Mouse (Mus musculus) thymus, postnatal 25 days (tissue): ENCODE measurements at regions not wholly inside any gene's neighbourhood (a gene's known extent, or its start where the extent isn't known, plus 50 kb on each side); places are given as distances from the start of the nearest gene placed in this dataset.
A peak's percentile ranks its signal among the peaks of the same experiment; 100 is the strongest.

Experiments
- DNase-seq: peaks from one replicate; pipeline ENCODE4 v3.0.0; 2022

DNA sequence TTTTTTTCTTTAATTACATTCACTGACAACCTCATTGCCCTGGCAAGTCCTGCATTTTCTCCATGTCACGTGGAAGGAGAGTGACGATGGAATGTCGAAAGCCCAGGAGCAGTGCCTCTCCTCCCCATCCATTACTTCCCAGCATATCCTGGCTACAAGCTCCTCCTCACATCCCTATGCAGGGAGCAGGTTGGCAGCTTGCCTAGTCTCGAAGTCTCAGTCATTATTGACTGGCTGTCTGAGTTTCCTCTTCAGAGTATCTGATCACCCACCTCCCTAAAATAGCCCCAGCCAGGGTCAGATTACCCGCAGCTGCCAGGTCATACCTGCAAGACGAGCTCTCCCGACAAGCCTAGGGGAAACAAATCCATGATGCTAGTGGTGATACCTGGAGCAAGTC lies 83.7 kb upstream of the Galnt15 start:
- DNase-seq, result no peak

DNA sequence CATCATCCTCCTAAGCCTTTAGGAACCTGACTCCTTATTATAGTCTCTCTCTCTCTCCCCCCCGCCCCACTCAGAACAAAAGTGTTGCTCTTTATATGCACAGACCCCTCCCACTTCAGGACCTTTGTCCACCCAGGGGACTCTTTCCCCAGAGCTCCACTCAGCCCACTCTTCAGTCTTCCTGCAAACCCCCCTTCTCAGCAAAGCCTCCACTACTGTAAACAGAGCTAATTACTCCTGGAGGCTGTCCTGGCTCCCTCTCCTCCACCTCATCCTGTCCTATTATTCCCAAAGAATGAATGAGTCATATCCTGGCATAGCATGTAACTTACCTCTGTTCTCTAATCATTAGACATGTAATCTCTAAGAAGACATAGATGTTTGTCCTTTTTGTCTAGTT lies 82.8 kb upstream of the Galnt15 start:
- no peak for DNase-seq

DNA sequence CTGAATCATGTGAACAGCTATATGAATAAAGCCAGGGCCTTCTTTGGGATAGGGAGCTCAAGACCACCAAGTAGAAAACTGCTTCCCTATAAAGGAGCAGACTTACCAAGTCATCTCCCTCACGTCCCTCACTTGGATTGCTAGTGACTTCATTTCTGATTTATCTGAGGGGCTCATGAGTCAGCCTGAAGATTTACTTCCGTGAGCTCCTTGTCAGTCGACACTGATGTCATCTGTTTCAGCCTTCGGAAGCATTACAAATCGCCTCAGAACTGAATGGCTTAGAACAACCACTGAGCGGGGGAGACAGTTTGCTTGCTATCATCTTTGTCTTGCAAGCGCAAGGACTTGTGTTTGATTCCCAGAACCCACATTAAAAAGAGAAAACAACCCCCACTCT lies 81.5 kb upstream of the Galnt15 start:
- DNase-seq, result no peak

DNA sequence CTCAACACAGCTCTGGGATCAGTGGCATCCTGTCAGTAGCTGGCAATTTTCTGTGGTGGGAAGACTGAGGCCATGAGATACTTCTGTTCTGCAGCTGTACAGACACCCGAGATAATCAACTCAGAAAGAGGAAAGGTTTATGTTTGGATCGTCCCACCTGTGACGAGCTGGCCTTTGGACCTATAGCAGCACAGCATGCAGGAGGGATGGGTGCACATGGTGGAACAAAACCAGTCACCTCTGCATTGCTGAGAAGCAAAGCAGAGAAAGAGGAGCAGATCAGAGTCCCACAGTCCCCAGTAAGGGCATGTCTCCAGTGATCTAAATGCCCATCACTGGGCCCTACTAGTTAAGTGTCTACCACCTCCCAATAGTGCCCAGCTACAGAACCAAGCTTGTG lies 76.9 kb upstream of the Galnt15 start:
- DNase-seq, result no peak

DNA sequence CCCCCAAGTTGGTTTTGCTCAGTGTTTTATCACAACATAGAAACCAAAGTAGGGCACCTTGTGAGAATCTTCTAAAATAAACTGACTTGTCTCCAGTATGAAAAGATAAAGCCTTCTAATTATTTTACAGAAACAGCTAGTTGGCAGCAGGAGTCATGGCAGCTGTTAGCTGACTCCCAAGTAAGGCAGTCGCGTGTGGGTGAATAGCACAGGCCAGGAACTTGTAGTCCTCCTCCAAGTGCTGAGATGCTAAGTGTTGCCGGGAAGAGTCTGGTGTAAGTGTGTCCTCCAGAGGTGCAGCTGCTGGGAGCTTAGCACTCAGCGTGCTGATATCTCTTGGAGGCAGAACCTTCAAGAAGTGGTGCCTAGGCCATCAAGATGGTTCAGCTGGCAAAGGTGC lies 75.0 kb upstream of the Galnt15 start:
- no peak for DNase-seq

DNA sequence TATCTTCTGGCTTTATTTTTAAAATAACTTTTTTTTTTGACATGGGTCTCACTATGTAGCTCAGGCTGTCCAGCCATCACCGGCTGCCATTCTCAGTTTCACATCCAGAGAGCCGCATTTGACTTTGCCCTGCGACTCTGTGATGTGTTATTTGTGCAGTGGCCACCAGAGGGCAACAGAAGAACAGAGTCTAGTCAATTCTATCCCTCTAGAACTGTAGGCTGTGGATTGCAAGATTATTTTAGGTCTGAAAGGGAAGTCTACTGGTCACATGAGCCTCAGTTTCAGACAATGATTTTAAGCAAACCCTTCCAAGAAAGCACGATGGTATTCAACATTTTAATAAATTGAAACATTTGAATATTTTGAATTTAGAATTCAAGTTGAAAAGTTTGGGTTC lies 73.8 kb upstream of the Galnt15 start:
- peak; percentile 70 for DNase-seq

DNA sequence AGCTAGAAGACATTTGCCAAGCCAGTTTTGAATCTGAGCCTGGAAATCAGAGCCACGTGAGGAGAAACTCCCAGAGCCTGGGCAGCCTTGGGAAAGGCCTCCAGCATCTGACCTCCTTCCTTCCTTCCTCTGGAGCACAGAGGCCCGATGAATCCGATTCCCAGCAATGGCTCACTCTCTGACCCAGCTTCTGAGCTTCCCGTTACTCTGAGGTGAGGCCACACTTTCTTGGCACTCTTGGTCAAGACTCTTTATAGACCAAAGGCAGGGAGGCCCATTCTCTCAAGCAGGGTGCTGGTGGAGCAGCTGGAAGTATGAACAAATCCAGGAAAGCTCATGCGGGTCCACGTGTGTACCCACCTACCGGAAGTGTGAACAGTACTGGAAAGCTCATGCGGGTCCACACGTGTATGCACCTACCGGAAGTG lies 71.6 kb upstream of the Galnt15 start:
- DNase-seq, result no peak

DNA sequence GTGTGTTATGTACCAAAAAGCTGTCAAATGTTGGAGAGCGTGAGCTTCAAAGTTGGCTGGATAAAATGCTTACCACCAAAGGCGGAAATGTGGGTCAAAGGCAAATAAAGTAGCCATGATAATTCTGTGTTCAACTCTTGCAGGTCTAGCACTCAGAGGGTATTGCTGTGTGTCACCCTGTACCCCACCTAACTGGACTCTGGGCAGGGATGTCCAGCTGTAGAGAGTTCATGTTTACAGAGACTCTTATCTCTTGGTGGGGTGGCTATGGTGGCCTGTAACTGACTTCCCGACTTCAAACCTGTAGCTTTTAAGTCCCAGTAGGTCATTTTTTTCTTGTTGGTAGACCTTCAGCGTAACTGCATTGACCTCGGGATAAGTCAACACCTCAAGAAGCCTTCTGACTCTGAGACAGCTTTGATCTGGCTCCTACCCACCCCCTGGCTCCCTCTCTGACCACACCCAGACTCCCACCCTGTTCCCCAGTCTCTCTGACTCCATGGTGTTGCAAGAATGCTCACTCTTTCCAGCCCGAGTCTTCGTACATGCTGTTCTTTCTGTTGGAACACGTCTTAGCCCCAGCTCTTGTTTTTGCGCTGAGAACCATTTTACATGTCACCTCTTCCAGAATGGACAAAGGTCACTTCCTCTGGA lies 68.5 kb upstream of the Galnt15 start:
- DNase-seq, result no peak

DNA sequence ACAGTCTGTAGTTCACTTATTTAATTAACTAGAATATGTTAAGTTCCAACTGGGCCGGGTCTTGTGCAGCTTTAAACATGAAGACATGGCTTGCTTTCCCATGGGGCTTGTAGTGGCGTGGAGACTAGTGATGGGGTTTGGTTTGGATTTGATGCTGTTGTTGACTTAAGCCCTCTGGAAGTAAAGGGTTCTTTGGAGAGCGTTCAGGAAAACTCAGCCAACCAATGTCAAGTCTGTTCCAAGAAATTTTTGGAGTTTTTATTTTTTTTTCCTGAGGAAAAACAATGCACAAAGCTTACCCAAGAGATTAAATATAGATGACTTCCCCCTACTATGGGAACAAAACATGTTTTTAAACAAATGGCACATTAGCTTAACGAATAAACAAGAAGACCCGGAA lies 67.3 kb upstream of the Galnt15 start:
- DNase-seq, result no peak

DNA sequence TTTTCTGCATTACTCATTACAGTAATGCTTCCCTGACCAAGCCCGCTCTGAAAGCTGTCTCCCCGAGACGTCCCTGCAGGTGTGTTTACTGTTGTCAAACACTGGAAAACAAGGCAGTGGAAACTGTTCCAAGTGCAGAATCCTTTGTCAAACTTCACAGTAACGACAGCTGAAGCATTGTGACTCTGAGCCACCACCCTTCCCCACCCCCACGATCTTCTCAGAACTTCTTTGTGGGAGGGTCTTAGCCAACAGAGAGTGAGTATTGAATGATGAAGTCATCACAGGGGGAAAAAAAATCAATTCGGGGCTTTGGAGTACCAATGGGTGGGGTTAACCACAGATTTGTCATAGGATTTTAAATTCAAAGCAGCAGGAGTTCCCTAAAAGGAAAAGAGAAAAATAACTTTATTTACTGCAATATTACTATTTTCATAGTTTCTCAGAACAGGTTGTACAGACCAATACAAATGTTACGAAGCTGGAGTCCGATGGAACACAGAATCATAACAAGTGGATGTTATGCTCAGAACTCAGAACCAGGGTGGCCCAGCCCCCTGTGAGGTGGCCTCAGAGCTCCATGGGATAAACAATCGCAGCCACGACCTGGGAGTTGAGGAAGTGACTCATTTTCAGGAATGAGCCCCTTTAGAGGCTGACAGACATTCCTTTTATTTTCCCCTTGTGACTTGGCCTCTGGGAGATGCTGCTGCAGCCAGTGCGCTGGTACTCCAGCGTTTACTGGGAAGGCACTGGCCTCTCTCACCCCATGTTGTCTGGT lies 65.5 kb upstream of the Galnt15 start:
- DNase-seq, result no peak

DNA sequence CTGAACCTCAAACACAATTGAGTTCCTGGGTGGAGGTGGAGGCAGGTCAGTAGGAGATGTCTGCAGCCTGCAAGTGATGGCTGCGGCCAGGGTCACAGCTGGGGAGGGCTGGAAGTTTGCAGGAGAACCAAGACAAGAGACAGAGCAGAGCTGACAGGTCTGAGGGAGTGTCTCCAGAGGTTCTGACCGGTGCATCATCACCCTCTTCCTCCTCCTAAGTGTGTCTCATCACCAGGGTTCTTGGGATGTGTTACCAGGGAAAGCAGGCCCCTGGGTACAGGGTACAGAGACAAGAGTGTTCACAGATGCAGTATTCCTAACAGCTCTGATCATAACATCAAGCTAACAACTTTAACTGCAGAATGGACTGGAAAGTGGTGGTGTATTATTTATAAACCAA lies 64.7 kb upstream of the Galnt15 start:
- no peak for DNase-seq

DNA sequence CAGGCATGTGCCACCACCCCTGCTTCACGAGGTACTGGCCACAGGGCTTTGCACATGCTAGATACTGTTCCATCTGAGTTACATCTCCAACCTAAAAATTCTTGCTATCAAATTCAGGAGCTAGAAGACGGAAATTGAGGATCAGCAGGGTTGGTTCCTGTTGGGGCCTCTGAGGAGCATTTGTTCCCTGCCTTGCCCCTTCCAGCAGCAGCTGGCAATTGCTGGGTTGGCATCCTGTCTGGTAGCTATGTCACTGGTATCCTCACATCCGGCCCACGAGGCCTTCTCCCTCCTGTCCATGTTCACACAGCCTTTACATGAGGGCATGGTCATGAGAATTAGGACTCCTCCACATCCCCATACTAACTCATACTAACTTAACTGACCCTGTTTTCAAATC lies 64.0 kb upstream of the Galnt15 start:
- no peak for DNase-seq

DNA sequence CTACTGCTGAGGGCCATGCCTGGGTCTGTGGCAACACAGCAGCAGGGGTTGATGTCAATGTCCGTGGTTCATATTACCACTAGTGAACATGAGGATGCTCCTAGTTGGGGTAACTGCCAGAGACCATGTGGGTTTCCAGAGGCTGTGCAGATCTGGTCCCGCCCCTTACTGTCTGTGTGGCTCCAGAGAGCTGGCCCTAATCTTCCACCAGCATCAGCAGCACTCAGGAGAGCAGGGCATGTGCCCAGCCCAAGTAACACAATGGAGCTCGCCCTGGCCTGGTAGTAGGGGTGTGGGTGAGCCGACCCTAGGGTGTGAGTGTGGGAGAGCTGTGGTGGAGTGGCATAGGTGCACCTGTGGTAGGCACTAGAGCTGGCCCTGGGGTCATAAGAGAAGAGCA lies 59.3 kb upstream of the Galnt15 start:
- no peak for DNase-seq

DNA sequence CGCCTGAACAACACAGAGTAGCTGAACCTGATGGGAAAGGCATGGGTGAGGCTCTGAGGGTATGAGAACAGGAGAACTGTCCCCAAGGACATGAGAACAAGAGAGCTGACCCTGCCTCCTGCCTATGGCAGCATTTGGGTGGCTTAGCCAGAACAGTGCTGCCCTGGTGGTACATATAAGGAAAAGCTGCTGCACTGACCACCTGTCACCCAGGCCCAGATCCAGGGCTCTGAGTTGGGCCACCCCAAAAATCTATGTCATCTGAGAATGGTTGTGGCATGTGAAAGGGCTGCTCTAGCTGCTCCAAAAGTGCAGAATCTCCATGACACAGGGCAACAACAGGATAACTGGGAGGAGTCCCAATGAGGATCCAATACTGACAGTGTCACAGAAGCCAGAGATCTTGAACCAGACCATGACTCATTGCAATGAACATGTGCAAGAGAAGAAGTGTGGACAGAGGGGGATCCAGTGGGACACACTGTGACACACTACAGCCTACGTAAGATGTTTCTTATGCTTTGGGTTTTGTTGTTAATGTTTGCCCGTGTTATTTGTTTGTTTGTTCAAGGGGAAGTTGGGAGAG lies 58.5 kb upstream of the Galnt15 start:
- no peak for DNase-seq

DNA sequence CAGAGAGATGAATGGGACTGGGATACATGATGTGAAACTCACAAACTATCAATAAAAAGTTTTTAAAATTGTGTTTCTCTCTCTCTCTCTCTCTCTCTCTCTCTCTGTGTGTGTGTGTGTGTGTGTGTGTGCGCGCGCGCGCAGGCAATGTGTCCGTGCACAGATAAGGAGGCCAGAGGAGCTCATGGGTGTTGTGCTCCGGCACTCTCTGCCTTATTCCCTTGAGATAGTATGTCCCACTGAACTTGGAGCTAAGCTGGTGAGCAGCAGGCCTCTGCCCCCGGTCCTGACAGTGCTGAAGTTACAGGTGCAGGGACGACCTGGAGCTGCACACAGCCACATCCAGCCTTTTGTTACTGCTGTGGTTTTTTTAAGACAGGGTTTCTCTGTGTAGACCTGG lies 57.9 kb upstream of the Galnt15 start:
- no peak for DNase-seq

DNA sequence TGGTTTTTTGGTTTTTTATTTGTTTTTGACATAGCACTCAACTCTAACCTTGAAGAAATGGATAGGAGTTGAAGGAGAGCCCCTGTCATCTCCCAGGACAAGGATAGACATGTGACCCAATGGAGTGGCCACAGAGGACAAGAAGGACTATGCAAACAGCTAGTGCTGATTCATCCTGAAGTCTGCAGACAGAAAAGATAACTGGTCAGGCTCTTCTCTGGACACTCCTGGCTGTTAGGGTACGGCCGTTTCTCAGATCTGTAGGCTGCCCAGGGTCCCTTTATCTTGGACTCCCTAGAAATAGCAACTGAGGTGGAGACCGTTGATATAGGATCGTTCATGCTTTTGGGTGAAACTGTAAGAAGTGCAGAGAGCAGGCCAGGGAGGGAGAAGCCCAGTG lies 55.1 kb upstream of the Galnt15 start:
- no peak for DNase-seq

DNA sequence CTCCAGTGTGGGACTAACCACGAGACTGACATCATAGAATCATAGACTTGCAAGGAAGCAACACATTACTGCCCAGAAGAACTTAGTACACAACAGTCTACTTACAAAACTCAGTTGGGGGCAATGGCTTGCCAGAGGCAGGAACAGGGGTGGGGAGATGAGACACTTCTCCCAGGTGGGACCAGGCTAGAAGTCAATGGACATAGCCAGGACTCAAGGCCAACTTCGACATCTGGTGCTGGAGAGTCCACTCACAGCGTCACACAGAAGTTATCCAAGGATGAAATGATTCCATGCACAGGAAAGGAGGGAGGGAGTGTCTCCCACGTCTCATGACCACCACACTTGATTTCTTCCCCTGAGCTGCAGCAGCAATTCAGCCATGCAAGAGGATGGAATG lies 50.6 kb upstream of the Galnt15 start:
- DNase-seq, result no peak

DNA sequence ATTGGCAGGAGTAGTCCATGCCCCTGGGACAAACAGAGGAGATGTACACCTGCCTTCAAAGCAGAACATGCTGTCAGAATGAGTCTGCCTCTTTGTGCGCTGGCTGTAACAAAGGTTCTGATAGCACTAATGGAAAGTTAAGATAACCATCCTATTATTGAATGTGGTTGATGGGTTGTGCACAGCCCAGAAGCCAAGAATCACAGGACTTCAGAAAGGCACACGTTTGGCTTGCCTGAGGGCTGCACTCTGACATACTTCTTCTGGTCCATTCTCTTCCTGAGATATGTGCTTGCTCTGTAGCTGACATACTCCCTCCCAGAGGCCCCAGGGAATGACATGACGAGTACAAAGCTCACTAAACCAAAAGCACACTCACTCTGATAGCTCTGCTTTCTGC lies 50.1 kb upstream of the Galnt15 start:
- no peak for DNase-seq
